Mouse (Mus musculus): Measurements from ENCODE around the gene Ust.
A peak's percentile ranks its signal among the peaks of the same experiment; 100 is the strongest.

The Ust gene

DNA sequence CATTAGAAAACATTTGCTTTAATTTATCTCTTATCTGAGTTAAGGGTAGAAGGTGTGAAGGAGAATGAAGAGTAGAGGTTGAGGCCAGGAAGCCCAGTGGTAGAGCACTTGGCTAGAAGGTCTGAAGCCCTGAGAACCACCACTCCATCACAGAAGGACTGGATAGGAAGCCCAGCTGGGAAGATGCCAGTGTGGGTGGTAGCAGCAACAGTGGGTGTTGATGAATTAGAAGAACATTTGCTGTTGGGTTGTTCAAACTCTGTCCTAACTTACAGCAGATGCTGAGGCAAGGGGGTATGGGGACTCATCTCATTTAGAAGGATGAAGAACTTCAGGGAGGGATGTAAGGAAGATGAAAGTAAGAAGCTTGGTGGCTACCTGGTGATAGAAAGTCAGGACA is 197.9 kb downstream of the Ust start:
- DNase-seq (ENCODE audit: low spot score), result no peak

DNA sequence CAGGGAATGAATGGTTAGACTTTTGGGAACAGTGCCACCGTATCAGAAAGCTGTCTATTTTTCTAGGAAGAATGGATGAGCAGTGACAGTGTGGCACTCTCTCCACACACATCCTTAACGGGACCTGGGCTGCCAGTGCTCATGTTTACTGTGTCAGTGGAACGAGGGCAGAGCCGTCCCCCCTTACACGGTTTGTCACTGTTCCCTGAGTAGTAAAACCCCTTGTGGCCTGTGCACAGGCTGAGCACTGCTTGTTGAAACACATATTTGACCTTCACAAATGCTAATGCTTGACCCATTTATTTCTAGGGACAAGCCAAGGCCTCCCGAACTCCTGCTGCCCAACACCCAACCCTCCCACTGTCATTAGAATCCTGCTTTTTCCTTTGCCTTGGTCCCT is 209.2 kb downstream of the Ust start:
- no peak for DNase-seq (ENCODE audit: low spot score)

GRCm38 (mm10) chr10:8304211-8304610 is 214.4 kb downstream of the Ust start:
- no peak for DNase-seq (ENCODE audit: low spot score)

- DNase-seq (ENCODE audit: low spot score), result no peak
These were observed 219.5 kb downstream of the Ust start for GRCm38 (mm10) chr10:8299166-8299565.

DNA sequence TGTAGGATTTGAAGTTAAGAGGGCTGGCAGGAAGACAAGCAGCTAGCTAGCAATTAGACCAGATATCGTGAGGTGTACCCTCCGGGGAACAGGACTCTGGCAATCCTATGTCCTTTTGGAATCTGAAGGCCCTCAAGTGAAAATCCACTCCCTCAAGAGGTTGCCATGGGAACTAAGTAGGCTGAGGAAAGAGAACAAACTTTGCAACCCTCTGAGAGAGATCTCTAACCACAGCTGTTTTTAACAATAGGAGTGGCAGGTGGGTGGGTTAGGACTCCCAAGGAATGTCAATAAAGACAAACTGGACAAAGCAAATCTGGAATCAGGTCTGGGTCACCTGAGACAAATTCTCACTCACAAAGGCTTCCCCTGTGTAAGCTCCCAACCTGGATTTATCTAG is 221.4 kb downstream of the Ust start:
- DNase-seq (ENCODE audit: low spot score), result no peak

DNA sequence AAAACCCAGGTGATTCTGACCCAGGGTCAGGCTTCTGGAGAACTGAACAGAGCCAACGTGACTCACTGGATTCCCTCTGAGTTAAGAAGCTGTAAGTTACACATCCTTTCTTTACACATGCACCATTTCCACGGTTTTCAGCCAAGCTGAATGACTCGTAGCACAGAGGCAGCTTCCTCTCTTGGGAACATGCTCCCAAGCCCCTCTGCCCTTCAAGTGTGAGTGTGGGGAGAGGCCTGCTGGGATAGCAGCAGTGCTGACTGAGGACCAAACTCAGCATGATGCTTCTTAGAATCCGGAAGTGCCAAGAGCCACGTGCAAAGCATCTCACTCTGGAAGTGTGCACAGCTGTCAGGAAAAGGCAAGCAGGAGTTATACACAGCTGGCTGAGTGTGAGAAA is 228.0 kb downstream of the Ust start:
- DNase-seq (ENCODE audit: low spot score), result no peak

GRCm38 (mm10) chr10:8287350-8287791 is 231.3 kb downstream of the Ust start:
- peak; percentile 21 for DNase-seq (ENCODE audit: low spot score)

- DNase-seq (ENCODE audit: low spot score), result no peak
These were observed 234.6 kb downstream of the Ust start for GRCm38 (mm10) chr10:8283991-8284390.

DNA sequence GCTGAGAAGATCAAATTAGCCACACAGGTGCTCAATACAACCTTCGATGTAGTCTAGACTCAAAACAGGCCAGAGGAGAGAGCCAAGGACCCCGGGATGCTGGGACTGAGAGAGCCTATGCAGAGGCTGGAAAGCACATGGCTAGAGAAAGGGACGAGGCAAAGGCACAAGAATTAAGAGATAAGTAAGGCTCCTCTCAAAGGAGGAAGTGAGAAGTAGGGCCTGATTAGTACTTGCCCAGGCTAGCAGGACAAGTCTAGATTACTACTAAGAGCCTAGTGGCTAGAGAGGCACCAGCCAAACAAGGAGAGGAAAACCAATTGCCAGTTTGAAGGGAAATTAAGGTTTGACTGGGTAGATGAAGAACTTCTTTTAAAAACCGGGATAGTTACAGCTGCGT is 241.5 kb downstream of the Ust start:
- no peak for DNase-seq (ENCODE audit: low spot score)

DNA sequence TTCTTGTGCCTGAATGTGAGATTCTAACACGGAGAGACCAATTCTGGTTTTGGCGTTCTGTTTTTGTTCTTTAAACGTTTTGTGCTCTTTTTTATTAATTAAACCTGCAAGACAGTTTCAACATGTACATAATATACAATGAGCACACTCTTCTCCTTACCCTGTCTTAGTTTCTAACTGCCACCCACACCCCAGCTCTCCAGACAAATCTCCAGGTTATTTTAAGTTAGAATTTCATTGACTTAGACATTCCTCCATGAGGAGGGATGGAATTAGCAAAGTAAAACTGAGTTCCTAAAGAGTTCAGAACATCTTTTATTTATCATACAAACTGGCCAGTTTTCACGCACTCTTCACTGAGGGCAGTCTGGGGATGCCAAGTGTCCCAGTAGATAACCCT is 248.9 kb downstream of the Ust start:
- DNase-seq (ENCODE audit: low spot score), result no peak

DNA sequence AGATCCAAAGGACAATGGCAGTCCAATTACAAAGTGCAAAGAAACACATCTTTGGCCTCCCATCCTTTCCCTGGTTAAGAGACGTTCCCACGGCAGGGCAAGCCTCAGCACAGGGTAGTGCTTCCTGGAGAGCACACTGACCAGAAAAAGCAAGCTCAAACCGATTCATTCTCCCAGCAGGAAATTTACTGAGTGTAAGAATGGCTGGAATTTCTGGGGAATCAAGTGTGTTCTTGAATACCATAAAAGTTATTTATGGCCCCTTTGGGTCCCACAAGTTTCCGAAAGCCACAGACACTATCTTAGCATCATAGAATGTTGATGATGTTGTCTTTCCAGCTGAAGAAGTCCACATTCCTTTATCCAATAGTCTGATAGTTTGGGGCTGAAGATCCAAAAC is 258.9 kb downstream of the Ust start:
- no peak for DNase-seq (ENCODE audit: low spot score)

GRCm38 (mm10) chr10:8250005-8250404 is 268.6 kb downstream of the Ust start:
- no peak for DNase-seq (ENCODE audit: low spot score)

GRCm38 (mm10) chr10:8242336-8242735 is 276.3 kb downstream of the Ust start:
- DNase-seq (ENCODE audit: low spot score), result peak; percentile 67

GRCm38 (mm10) chr10:8240703-8241102 is 277.9 kb downstream of the Ust start:
- DNase-seq (ENCODE audit: low spot score), result no peak

- DNase-seq (ENCODE audit: low spot score), result peak; percentile 79
These were observed 278.4 kb downstream of the Ust start for GRCm38 (mm10) chr10:8240242-8240641.

DNA sequence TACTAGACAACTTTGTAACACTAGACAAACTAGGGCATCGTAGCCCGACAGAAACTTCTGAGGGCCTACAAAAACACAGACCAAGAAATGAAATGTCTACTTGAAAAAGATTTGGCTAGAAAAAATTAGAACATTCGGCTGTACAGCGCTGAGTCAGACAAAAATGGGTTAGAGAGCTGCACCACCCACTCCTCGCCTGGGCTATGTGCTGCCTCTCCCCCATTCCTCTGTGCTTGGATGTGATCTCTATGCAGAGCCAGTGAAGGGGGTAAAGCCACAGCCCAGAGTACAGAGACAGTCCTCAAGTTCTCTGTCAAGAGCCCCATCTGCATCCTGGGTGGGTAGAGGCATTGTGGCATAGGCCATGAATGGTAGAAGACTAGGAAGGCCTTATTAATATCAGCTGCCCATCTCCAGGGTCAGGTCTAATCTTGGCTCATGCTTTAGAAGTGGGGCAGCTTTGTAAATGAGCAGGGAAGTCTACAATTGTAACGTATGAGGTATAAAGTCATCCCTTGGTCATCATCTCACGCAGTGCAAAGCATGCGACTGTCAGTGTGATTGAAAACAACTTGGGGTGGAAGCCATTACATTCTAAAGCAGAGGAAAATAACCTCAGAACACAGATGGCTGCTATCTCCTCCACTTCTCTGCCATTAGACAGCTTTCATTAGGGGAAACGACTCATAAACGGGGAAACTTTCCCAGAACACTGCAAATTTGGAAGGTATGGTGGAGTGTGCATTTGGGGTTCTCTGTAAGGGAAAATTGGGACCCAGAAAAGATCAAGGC is 281.6 kb downstream of the Ust start:
- DNase-seq (ENCODE audit: low spot score), result no peak

DNA sequence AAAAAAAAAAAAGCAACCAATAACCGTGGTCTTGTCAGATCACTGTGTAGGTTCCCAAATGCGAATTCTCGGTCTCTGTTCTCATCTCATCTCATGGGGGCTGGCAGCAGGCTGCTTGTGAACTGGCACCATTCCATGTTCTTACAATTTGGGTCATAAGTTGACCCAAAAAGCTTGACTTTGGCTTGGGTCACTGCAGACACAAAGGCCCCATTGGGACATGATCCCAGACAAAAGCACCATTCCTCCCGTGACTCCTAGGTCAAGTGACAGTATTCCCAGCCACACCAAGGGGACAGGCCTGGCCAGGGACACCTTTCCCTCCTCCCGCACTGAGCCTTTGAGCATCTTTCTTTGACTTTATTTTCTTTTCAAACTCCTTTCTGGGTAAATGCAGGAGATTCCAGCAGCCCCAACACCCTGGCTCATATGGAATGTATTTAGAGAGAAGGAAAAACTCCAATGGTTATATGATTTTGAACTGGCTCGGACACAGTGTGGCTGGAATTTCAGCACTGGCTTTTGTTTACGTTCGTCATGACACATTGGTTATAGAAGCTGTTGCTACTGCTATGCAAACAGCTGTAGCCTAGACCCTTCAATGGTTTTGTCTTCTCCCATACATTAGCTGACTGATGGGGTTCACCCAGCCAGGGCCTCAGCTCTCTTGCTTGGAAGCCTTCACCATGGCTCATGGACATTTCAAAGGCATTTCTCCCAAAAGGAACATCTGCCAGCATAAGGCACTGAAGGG is 285.3 kb downstream of the Ust start:
- no peak for DNase-seq (ENCODE audit: low spot score)

DNA sequence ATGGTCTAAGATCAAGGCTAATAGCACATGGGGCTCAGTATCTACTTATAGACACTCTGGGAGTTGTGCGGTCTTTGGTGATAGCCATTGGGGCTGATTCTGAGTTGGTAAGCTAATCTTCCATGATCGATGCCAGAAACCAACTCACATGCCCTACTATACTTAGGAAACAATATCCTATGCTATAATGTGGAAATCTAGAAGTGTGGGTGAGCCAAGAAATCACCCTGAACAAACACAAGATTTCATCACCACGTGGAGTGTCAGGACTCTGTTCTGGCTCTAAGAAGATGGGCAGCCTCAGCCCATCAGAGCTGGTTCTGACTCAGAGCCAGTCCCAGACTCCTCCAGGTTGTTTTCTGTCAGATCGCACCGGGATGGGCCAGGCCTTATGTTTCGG is 286.1 kb downstream of the Ust start:
- no peak for DNase-seq (ENCODE audit: low spot score)

- no peak for DNase-seq (ENCODE audit: low spot score)
These were observed 290.3 kb downstream of the Ust start for GRCm38 (mm10) chr10:8228375-8228743.

- DNase-seq (ENCODE audit: low spot score), result no peak
These were observed 290.8 kb downstream of the Ust start for GRCm38 (mm10) chr10:8227705-8228374.

GRCm38 (mm10) chr10:8226650-8227049 is 292.0 kb downstream of the Ust start:
- DNase-seq (ENCODE audit: low spot score), result no peak

- no peak for DNase-seq (ENCODE audit: low spot score)
These were observed 294.0 kb downstream of the Ust start for GRCm38 (mm10) chr10:8224641-8225040.

DNA sequence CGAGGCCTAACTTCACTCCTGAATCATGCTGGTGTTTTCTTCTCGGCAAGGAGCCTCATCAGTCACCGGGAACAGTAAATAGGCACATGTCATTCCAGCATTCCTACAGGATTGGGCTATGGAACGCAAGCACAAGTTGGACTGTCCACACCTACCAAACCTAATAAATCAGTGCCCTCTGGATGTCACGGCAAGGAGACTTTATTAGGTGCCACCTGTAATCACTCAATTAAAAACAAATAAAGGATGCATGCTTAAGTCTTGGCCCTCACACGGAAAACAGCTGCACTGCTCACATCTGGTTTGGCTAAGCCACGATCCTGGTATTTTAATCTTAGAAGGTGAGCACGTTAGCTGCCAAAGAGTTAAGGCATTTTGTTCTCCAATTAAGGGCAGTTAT is 294.6 kb downstream of the Ust start:
- no peak for DNase-seq (ENCODE audit: low spot score)
